Mouse (Mus musculus): ENCODE results near the gene Peli2.

Peli2 gene

DNA sequence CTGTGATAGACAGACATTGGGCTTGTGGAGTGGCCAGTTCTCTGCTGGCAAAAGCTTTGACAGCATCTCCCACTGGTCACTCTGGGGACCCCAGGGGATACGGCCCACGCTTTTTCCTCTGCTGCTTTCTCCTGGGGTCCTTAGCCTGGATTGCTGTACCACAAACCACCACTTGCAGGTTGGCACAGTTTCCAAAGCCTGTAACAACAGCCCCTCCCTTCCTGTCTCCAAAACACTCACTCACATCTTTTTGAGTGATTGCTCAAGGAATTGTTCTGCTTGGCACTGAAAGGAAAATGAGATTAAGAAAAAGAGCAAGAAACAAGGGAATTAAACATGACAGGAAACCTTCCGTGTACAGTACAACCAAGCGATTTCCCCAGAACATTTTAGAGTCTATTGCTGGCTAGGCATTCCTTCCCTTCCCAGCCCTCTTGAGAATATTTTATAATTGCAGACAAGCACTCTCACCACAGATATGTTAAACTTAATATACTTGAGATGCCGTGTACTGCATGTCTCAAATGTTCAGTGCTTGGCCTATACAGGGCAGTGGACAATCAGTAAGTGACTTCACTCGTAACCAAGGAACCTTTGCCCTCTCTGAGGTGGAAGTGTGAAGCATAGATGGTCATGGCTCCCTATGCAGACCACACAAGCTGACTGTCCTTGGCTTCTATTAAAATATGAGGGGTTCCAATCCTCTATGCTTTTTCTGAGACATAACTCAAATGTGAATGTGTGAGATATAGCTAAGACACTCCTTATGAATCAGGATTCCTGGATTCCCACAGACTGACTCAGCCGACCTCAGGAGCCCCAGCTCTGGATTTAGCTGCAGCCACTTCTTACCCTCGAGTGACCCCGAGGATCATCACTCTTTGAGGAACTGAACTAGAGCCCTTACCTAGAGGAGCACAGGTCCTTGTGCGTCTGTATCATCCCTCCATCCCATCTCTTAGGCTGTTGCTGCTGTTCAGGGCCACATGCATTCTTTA, 169.3 kb downstream of the Peli2 start:
- DNase-seq (ENCODE audit: low read depth, low spot score), result no peak

DNA sequence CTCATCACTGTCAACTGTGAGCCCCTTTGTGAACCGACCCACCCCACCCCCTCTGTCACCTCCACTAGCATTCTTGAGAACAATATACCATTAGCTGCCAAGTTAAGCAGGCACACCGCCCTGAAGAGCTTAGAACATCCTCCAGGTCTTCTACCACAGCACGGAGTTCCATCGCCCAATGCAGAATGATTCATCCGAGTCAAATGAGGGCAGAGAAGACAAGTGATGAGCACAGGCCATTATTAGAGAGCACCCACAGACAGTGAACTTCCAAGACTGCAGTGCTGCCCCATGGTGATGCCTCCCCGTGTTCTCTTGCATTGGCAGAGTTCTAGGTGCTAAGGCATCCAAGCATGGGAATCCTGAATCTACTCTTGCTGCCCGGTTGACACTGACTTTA, 172.9 kb downstream of the Peli2 start:
- DNase-seq (ENCODE audit: low read depth, low spot score), result no peak

DNA sequence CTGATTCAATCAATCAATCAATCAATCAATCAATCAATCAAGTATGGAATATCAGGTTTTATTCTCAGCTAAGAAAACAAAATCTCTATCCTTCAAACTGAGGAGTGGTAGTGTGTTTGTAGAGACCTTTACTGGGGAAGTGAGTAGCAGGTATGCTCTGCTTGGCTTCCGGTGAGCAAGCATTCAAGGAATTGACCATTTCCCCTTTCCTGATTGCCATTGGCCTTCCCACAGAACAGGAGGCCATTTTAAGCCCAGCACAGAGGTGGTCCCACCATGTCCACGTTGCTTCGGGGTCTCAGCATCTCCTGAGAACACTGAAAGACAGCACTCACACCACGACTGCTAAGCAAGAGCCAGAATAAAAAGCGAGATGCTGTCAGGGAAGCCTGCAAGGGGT, 174.8 kb downstream of the Peli2 start:
- no peak for DNase-seq (ENCODE audit: low read depth, low spot score)

DNA sequence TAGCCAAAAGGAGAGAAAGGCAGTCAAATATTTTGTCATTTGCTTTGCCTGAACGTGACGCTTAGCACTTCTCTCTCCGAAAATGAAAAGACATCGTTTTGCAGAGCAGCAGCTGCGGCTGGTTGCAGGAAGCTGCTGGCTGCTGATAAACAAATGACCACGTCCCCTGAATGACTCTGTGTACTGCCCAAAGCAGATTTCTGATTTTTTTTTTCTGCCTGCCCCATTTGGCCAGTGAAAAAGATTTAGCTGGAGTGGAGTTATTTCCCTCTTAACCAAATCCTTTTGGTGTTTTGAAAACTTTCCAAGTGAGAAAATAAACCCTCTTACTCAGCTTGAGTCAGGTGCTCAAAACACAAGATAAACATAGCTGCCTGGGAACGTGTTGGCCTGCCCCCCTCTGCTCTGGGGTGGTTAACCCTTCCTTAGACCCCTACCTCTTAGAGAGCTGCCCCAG, 175.2 kb downstream of the Peli2 start:
- DNase-seq (ENCODE audit: low read depth, low spot score), result no peak

DNA sequence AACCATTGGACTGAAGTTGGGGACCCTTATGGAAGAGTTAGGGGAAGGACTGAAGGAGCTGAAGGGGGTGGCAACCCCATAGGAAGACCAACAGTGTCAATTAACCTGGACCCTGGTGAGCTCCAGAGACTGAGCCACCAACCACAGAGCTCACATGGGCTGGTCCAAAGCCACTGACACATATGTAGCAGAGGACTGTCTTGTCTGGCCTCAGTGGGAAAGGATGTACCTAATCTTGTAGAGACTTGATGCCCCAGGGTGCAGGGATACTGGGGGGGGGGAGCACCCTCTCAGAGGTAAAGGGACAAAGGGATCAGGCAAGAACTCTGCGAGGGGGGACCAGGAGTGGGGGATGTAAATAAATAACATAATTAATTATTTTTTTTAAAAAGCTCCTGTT, 176.2 kb downstream of the Peli2 start:
- DNase-seq (ENCODE audit: low read depth, low spot score), result no peak

DNA sequence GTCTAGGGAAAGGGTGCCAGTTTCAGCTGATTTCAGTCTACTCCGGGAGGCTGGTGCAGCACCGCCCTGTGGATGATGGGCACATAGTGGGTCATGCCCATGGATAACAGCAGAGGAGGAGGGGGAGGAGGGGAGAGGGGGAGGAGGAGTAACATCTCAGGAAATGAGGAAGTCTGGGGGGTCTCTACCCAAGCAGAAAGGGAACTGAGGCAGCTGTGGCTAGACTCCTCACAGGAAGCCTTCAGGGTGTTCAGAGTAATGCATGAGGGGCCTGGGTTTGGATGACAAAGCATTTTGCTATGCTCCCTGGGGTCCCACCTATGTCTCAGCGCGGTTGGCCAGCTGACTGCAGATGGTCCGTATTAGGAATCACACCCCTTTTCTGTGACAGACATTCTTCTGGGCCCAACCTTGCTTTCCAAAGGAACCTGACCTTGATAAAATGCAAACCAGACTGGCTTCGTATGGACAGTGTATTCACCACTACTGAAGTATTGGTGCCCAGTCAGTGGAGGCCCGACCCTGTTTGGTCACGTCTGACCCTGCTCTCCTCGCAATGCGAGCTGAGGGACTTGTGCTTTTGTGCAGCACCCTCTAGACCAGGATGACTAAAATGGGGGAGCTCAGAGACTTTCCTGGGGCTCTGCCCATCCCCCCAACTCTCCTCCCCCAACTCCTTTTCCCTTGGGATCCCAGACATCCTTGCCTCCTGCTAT, 182.0 kb downstream of the Peli2 start:
- no peak for DNase-seq (ENCODE audit: low read depth, low spot score)

DNA sequence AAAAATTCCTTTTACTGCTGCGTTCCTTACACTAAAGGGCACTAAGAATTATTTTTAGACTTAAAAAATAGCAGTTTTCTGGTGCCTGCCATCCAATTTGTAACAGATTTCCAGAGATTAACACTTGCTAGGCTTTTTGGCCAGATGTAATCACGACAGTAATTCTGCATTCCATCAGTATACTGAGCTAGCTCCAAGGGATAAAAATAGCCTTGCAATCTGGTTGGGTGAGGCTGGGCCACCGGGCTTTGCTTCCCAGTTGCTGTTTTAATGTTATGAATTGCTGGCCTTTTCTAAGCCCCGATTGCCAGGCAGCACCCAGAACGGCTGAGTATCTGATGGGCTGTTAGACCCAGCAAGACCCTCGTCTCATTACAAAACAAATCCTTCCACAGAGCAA, 182.6 kb downstream of the Peli2 start:
- DNase-seq (ENCODE audit: low read depth, low spot score), result peak; percentile 39

DNA sequence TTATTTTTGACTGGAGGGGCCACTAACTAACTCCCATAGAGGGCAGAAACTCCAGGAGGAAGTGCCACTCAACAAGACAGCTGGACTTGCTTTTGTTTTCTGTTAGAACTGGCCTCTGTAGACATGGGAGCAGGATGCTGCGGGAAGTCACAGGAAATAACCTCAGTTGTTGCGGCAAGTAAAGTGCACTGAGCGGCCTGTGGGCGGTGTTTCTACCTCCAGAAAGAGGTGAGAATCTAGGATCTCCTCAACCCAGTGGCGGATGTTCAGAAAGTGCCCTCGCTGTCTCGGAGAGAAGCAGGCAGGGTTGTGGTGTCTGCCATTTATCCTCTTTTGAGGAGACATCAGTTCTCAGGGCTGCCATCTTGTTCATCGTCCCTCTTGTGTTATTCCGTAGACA, 183.2 kb downstream of the Peli2 start:
- no peak for DNase-seq (ENCODE audit: low read depth, low spot score)

DNA sequence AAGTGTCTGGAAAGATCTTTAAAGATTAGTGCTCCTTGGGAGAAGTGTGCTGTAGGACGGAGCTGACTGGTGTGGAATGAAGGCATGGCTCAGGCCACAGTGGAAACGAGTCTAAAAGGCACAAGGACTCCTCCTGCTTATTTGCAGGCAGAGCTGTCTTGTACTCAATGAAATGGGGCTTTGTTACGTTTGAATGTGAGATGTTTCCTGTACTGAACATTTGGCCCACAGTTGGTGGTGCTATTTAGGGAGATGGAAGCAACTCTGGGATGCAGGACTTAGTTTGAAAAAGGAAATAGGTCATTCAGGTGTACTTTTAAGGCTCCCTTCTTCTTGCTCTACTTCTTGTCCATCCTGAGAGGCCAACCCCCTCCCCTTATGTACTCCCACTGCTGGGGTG, 192.6 kb downstream of the Peli2 start:
- no peak for DNase-seq (ENCODE audit: low read depth, low spot score)

DNA sequence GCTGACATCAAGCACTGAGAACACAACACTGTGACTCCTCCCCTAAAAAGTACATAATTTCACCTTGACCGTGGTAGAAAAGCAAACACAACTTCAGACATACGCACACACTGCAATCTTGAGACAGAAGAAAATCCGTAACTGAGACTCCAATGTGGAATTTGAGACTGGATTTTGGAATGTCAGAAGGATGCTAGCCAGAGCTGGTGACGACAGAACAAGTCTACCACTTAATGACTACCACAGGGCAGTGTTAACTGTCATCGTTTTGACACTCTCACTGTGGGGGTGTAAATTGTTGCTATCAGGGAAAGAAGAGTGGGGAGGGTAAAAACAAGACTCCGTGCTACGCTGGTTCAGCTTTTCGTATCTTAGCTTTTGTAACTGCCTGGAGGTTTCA, 195.8 kb downstream of the Peli2 start:
- DNase-seq (ENCODE audit: low read depth, low spot score), result no peak

DNA sequence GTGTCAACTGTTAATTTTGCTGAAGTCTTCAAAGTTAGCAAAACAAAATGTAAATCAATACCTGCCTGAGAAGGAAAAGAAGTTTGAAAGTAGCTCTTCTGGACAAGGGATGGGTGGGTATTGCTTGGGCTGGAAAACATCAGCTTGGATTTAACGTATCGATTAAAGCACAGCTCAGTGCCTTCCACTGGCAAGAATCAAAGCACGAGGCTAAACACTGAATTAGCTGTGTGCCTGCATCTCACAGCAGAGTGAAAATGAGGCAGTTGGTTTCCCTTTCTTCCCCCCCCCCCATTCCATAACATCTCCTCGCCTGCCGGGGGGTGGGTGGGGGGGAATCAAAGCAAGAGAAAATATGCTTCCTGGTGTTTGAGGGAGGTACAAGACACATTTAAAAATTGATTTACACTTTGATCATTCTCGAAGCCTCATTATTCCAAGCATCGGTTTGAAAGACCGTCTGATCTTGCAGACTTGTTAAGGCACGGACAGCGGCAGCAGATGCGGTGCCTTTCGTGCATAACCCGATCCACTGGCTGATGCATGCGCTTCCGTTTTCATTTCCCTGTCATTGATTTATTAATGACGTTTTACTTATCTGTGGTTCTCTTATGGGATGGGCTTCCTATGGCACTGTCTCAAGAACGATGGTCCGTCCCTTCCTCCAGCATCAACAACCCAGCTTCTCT, 203.3 kb downstream of the Peli2 start:
- DNase-seq (ENCODE audit: low read depth, low spot score), result no peak

DNA sequence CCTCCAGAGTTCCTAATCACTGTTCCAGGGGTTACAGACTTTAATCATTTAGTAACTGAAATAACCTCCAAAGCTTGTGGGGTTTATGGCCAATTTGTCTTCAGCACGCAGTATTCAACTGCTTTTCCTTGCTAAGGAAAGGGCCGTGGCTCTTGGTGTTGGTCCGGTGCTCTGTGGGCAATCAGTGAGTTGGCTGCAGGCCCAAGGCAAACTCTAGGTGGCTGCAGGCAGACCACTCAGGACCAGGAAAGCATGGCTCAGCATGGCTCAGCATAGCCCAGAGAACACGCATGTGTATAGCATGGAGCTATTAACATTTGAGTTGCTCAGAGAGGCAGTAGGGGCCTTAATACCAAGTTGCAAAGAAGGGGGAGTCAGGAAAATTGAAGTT, 203.8 kb downstream of the Peli2 start:
- no peak for DNase-seq (ENCODE audit: low read depth, low spot score)

DNA sequence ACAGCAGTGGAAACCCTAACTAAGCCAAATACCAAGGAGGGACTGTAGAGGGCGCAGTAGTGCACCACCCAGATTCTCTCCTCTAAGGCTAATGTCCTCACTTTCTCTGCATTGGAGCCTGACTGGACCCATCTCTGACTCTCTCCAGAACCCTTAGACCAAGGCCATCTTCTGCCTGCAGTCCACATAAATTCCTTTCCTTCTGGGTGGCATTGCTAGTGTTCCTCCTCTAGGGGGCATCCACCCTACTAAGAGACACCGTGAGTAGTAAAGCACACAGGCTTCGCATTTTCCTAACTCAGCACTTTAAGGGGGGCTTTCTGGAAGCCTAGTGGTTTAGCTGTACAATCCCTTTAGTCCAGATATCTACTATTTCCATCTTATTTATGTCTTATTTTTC, 207.1 kb downstream of the Peli2 start:
- no peak for DNase-seq (ENCODE audit: low read depth, low spot score)

DNA sequence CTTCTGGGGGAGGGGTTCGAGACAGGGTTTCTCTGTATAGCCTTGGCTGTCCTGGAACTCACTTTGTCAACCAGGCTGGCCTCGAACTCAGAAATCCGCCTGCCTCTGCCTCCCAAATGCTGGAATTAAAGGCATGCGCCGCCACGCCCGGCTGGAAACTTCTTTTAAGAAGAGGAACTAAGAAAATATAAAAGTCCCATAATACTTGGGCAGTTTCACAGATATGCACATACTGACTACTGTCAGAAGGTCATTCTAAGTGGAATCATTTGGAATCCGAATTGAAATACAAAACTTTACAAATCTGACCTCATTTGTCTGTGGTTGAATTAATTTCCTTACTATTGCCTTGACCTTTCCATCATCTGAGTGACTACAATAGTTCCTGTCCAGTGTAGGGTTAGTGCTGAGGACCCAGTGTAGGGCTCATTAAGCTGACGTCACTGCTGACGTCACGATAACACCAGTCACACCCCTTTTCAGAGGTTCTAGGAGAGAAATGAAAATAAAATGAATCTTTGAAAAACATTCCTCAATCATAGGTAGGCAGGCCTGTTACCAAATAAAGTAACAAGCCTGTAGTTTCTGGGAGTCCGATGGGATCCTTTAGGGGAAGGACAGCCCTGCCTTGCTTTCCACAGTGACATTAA, 209.2 kb downstream of the Peli2 start:
- DNase-seq (ENCODE audit: low read depth, low spot score), result no peak

Measured in brain, embryonic 18.5 days (tissue).